Comparison of ENCODE assay signal across 22 mouse cellular contexts in the genomic region with DNA sequence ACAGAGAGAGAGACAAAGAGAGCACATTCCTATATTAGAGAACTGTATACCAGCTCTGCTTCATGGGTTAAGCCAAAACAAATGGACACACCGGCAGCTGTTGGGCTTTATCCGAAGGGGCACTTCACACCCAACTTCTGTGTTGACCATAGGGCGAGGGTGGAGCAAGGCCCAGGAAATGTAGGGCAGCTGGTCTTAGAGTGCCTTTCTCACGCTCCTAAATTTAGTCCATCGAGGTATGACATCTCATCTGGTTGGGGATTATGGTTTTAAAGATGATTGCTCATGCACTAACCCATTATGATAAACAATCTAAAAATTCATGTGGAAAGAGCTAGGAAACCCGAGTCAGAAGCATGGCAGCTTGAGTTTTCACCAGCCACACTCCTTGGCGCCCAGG.
DNase-seq lines count a peak whose midpoint lies in the region; ATAC-seq and TF ChIP-seq lines count a peak whose summit lies in the region.
"Had no signal": no experiment of that assay in that cellular context is flagged by ENCODE, and none has a peak within 500 bp of the region (broad histone marks: within the 10 kb centered on the region; RNA-seq: fewer than 3 reads in every experiment).

No protein-coding gene starts in this region.

- DNase-seq in midbrain, embryonic 10.5 days (ENCODE audit: low spot score), result no peak
- DNase-seq in midbrain, embryonic 14.5 days, result no peak
- no peak for DNase-seq in urinary bladder, postnatal 36 days (ENCODE audit: low spot score in 2 of 2)
- DNase-seq: adrenal gland, postnatal 10 days; cerebellum, adult 11-12 months; cerebellum, adult 9-10 months; cerebellum, postnatal 25 days; gastrocnemius, postnatal 36 days; heart, adult 11 months; heart, postnatal 36 days had no signal

- H3K4me1 ChIP-seq in midbrain, embryonic 10.5 days, result peaks cover 34% of the 10 kb centered on the region
- peaks cover 4% of the 10 kb centered on the region; the same call in 1 of the 2 replicates for H3K4me1 ChIP-seq in midbrain, embryonic 14.5 days (ENCODE audit: control insufficient read depth, insufficient read depth, low read length)
- peaks cover 14% of the 10 kb centered on the region; the same call in 1 of the 2 replicates for H3K4me1 ChIP-seq in embryonic facial prominence, embryonic 15.5 days
- H3K4me1 ChIP-seq in neural tube, embryonic 15.5 days, result peaks cover 6% of the 10 kb centered on the region

- ATAC-seq in midbrain, embryonic 14.5 days (ENCODE audit: low FRiP score, low TSS enrichment), result no peak
- ATAC-seq in embryonic facial prominence, embryonic 15.5 days (ENCODE audit: insufficient number of reproducible peaks, low FRiP score, low TSS enrichment, low read depth), result peak; percentile 72; the same call in 1 of the 2 replicates
- no peak for ATAC-seq in neural tube, embryonic 15.5 days (ENCODE audit: low FRiP score)
- ATAC-seq: CD4-positive, CD25-positive, alpha-beta regulatory T cell, adult 4 months; forebrain, embryonic 14.5 days; hindbrain, embryonic 16.5 days had no signal

- H3K4me3 ChIP-seq in midbrain, embryonic 10.5 days, result no peak overlapping the region
- H3K4me3 ChIP-seq in midbrain, embryonic 14.5 days (replicated peaks; ENCODE audit: low read depth, low read length), result no peak overlapping the region
- no peak overlapping the region for H3K4me3 ChIP-seq in C2C12 (ENCODE audit: insufficient read depth, poor library complexity, severe bottlenecking)
- H3K4me3 ChIP-seq in embryonic facial prominence, embryonic 15.5 days (replicated peaks), result no peak overlapping the region
- H3K4me3 ChIP-seq in neural tube, embryonic 15.5 days (replicated peaks), result no peak overlapping the region
- H3K4me3 ChIP-seq: embryonic facial prominence, embryonic 13.5 days; erythroblast, embryonic 14.5 days; forebrain, embryonic 10.5 days; heart, embryonic 13.5 days; hindbrain, embryonic 12.5 days had no signal

- TF ChIP-seq CTCF in C2C12 (IDR thresholded peaks at IDR 0.05; ENCODE audit: control insufficient read depth, insufficient read depth, insufficient read length), result no peak

- H3K9me3 ChIP-seq in midbrain, embryonic 10.5 days (replicated peaks), result no peaks in the 10 kb centered on the region
- H3K9me3 ChIP-seq in midbrain, embryonic 14.5 days (ENCODE audit: control insufficient read depth, low read length), result no peaks in the 10 kb centered on the region
- no peaks in the 10 kb centered on the region for H3K9me3 ChIP-seq in embryonic facial prominence, embryonic 15.5 days (replicated peaks)
- no peaks in the 10 kb centered on the region for H3K9me3 ChIP-seq in neural tube, embryonic 15.5 days (replicated peaks)
- H3K9me3 ChIP-seq: embryonic facial prominence, embryonic 13.5 days; forebrain, embryonic 10.5 days; G1E; heart, embryonic 13.5 days; hindbrain, embryonic 12.5 days had no signal

- 0 out of 2 replicates have a peak overlapping the region, but pooled peaks have one; percentile 28 for H3K27ac ChIP-seq in midbrain, embryonic 10.5 days (replicated peaks)
- no peak overlapping the region for H3K27ac ChIP-seq in midbrain, embryonic 14.5 days (replicated peaks; ENCODE audit: low read depth, low read length)
- H3K27ac ChIP-seq in embryonic facial prominence, embryonic 15.5 days (replicated peaks), result no peak overlapping the region
- H3K27ac ChIP-seq in neural tube, embryonic 15.5 days (replicated peaks), result no peak overlapping the region
- H3K27ac ChIP-seq: embryonic facial prominence, embryonic 13.5 days; forebrain, embryonic 10.5 days; heart, embryonic 13.5 days; hindbrain, embryonic 12.5 days had no signal

- H3K4me2 ChIP-seq in midbrain, embryonic 14.5 days (ENCODE audit: low read length), result no peak overlapping the region
- H3K4me2 ChIP-seq in embryonic facial prominence, embryonic 15.5 days (replicated peaks), result no peak overlapping the region
- no peak overlapping the region for H3K4me2 ChIP-seq in neural tube, embryonic 15.5 days
- H3K4me2 ChIP-seq: embryonic facial prominence, embryonic 13.5 days; heart, embryonic 13.5 days; hindbrain, embryonic 12.5 days had no signal

- no peaks in the 10 kb centered on the region for H3K79me3 ChIP-seq in C2C12 (ENCODE audit: low read depth)

- H3ac ChIP-seq in C2C12 (ENCODE audit: control insufficient read depth, insufficient read length, low read depth), result no peak overlapping the region

- WGBS in midbrain, embryonic 10.5 days, result 89% methylated on average over 7 of the region's 7 CpGs
- 94% methylated on average over 7 of the region's 7 CpGs for WGBS in midbrain, embryonic 14.5 days
- 81% methylated on average over 7 of the region's 7 CpGs for WGBS in embryonic facial prominence, embryonic 15.5 days
- 89% methylated on average over 7 of the region's 7 CpGs for WGBS in neural tube, embryonic 15.5 days

- no peaks in the 10 kb centered on the region for H3K27me3 ChIP-seq in midbrain, embryonic 10.5 days (ENCODE audit: low read depth, poor library complexity, severe bottlenecking)
- H3K27me3 ChIP-seq in midbrain, embryonic 14.5 days (ENCODE audit: control insufficient read depth, insufficient read depth, low read length), result no peaks in the 10 kb centered on the region
- no peaks in the 10 kb centered on the region for H3K27me3 ChIP-seq in C2C12 (ENCODE audit: control insufficient read depth, insufficient read depth, insufficient read length)
- H3K27me3 ChIP-seq in embryonic facial prominence, embryonic 15.5 days, result no peaks in the 10 kb centered on the region
- no peaks in the 10 kb centered on the region for H3K27me3 ChIP-seq in neural tube, embryonic 15.5 days (replicated peaks)
- H3K27me3 ChIP-seq: embryonic facial prominence, embryonic 13.5 days; heart, embryonic 13.5 days; hindbrain, embryonic 12.5 days had no signal

- no peaks in the 10 kb centered on the region for H3K79me2 ChIP-seq in C2C12 (ENCODE audit: control insufficient read depth, insufficient read depth)

- H3K36me3 ChIP-seq in midbrain, embryonic 10.5 days, result no peaks in the 10 kb centered on the region
- no peaks in the 10 kb centered on the region for H3K36me3 ChIP-seq in midbrain, embryonic 14.5 days (ENCODE audit: control insufficient read depth, insufficient read depth, low read length)
- H3K36me3 ChIP-seq in C2C12 (ENCODE audit: control insufficient read depth, insufficient read depth), result no peaks in the 10 kb centered on the region
- H3K36me3 ChIP-seq in embryonic facial prominence, embryonic 15.5 days, result no peaks in the 10 kb centered on the region
- H3K36me3 ChIP-seq in neural tube, embryonic 15.5 days, result no peaks in the 10 kb centered on the region
- H3K36me3 ChIP-seq: embryonic facial prominence, embryonic 13.5 days; forebrain, embryonic 10.5 days; G1E; heart, embryonic 13.5 days; hindbrain, embryonic 12.5 days had no signal

- no peak overlapping the region for H3K9ac ChIP-seq in midbrain, embryonic 14.5 days (replicated peaks; ENCODE audit: low read length)
- H3K9ac ChIP-seq in embryonic facial prominence, embryonic 15.5 days, result no peak overlapping the region
- no peak overlapping the region for H3K9ac ChIP-seq in neural tube, embryonic 15.5 days (replicated peaks)
- H3K9ac ChIP-seq: embryonic facial prominence, embryonic 13.5 days; heart, embryonic 13.5 days; hindbrain, embryonic 12.5 days had no signal

TF ChIP-seq in C2C12, 6 proteins besides CTCF, POLR2A, EP300 and RAD21:
- peak; percentile 39 for TF ChIP-seq MYOD1 (IDR thresholded peaks at IDR 0.05; ENCODE audit: control insufficient read depth, insufficient read length, low read depth)
- no peak for TF ChIP-seq MAX (IDR thresholded peaks at IDR 0.05)
TF ChIP-seq in C2C12: peak in this region for 1.
